ENCODE assay signal across 8 mouse cellular contexts in genomic region chr7:30347828-30348227, GRCm38 (mm10). TPM values are rescaled to one million over a fixed set of nuclear protein-coding genes. Genes with fewer than 3 reads are reported as not detected.
DNase-seq lines count a peak whose midpoint lies in the region; ATAC-seq lines count a peak whose summit lies in the region.

No protein-coding gene starts in this region.

- no peaks in the 10 kb centered on the region for H3K36me3 ChIP-seq in kidney, embryonic 15.5 days
- H3K36me3 ChIP-seq in liver, embryonic 11.5 days (ENCODE audit: control insufficient read depth, insufficient read depth, low read length) = no peaks in the 10 kb centered on the region
- no peaks in the 10 kb centered on the region for H3K36me3 ChIP-seq in neural tube, embryonic 12.5 days

- H3K4me3 ChIP-seq in kidney, embryonic 15.5 days (replicated peaks) = no peak overlapping the region
- no peak overlapping the region for H3K4me3 ChIP-seq in liver, embryonic 11.5 days (ENCODE audit: low read depth, low read length)
- H3K4me3 ChIP-seq in neural tube, embryonic 12.5 days = no peak overlapping the region

- peak overlapping the region; percentile 45 for H3K4me2 ChIP-seq in kidney, embryonic 15.5 days
- no peak overlapping the region for H3K4me2 ChIP-seq in liver, embryonic 11.5 days
- peak overlapping the region; percentile 43 for H3K4me2 ChIP-seq in neural tube, embryonic 12.5 days (replicated peaks)

- H3K9ac ChIP-seq in kidney, embryonic 15.5 days = no peak overlapping the region
- H3K9ac ChIP-seq in liver, embryonic 11.5 days (ENCODE audit: low read depth, low read length) = no peak overlapping the region
- no peak overlapping the region for H3K9ac ChIP-seq in neural tube, embryonic 12.5 days

- 2% methylated on average over 30 of the region's 30 CpGs for WGBS in kidney, embryonic 15.5 days
- WGBS in liver, embryonic 11.5 days = 1% methylated on average over 30 of the region's 30 CpGs
- 2% methylated on average over 30 of the region's 30 CpGs for WGBS in neural tube, embryonic 12.5 days

- no peak overlapping the region for H3K27ac ChIP-seq in kidney, embryonic 15.5 days
- H3K27ac ChIP-seq in liver, embryonic 11.5 days (ENCODE audit: low read depth, low read length) = no peak overlapping the region
- H3K27ac ChIP-seq in neural tube, embryonic 12.5 days = no peak overlapping the region

- peaks cover 42% of the 10 kb centered on the region for H3K27me3 ChIP-seq in kidney, embryonic 15.5 days
- H3K27me3 ChIP-seq in liver, embryonic 11.5 days (replicated peaks; ENCODE audit: control insufficient read depth, insufficient read depth, low read length) = peaks cover 24% of the 10 kb centered on the region
- H3K27me3 ChIP-seq in neural tube, embryonic 12.5 days (replicated peaks) = peaks cover 24% of the 10 kb centered on the region

- H3K4me1 ChIP-seq in kidney, embryonic 15.5 days = peaks cover 3% of the 10 kb centered on the region; the same call in 1 of the 2 replicates
- no peaks in the 10 kb centered on the region for H3K4me1 ChIP-seq in liver, embryonic 11.5 days (replicated peaks; ENCODE audit: control insufficient read depth, insufficient read depth, low read length)
- 0 out of 2 replicates have a peak, but pooled peaks cover 5% of the 10 kb centered on the region for H3K4me1 ChIP-seq in neural tube, embryonic 12.5 days

- no peaks in the 10 kb centered on the region for H3K9me3 ChIP-seq in kidney, embryonic 15.5 days (replicated peaks)
- no peaks in the 10 kb centered on the region for H3K9me3 ChIP-seq in liver, embryonic 11.5 days (ENCODE audit: control insufficient read depth, low read length)
- H3K9me3 ChIP-seq in neural tube, embryonic 12.5 days = no peaks in the 10 kb centered on the region

- ATAC-seq in kidney, embryonic 15.5 days (replicated peaks; ENCODE audit: low FRiP score) = 0 out of 2 replicates have a peak, but pooled peaks have one; percentile 36
- no peak for ATAC-seq in liver, embryonic 11.5 days (replicated peaks; ENCODE audit: low FRiP score)
- peak; percentile 43 for ATAC-seq in neural tube, embryonic 12.5 days (ENCODE audit: low FRiP score, low read depth)

- DNase-seq in 416B (ENCODE audit: low read depth) = peak; percentile 65
- peak; percentile 88 for DNase-seq in NIH3T3 (ENCODE audit: low read depth)
- peak; percentile 88 to 93 for DNase-seq in cerebellum, postnatal 25 days
- DNase-seq in frontal cortex, postnatal 36 days (ENCODE audit: low spot score in 2 of 2) = peak; percentile 82 to 89
- peak; percentile 69 for DNase-seq in liver, embryonic 11.5 days (ENCODE audit: low spot score)
- DNase-seq in thymus, adult 18-20 months = peak; percentile 28 to 36

RNA-seq across cellular contexts. Expression of gene Lrfn3, which starts 14.7 kb away (rescaled TPM):
- polyA plus RNA-seq in kidney, embryonic 15.5 days (2015; fragmentation: Nextera tagmentation; extraction: Ambion mirVana) = 6.5 and 7.2 TPM in 2 replicates
- polyA plus RNA-seq in liver, embryonic 11.5 days (2014; fragmentation: Nextera tagmentation; extraction: Ambion mirVana) = 3.5 TPM in 2 replicates
- 10.7 and 11.1 TPM in 2 replicates for polyA plus RNA-seq in neural tube, embryonic 12.5 days (2016; fragmentation: Nextera tagmentation; extraction: Ambion mirVana)

RNA-seq across cellular contexts. Expression of gene Sdhaf1, which starts 24.1 kb away (rescaled TPM):
- 17.3 and 18.7 TPM in 2 replicates for polyA plus RNA-seq in kidney, embryonic 15.5 days (2015; fragmentation: Nextera tagmentation; extraction: Ambion mirVana)
- polyA plus RNA-seq in liver, embryonic 11.5 days (2014; fragmentation: Nextera tagmentation; extraction: Ambion mirVana) = 13.5 and 14.6 TPM in 2 replicates
- polyA plus RNA-seq in neural tube, embryonic 12.5 days (2016; fragmentation: Nextera tagmentation; extraction: Ambion mirVana) = 25.9 and 26.7 TPM in 2 replicates

RNA-seq across cellular contexts. Expression of gene E130208F15Rik, which starts 26.3 kb away (rescaled TPM):
- 2.6 TPM in 1 of 2 replicates, not detected in the other for polyA plus RNA-seq in kidney, embryonic 15.5 days (2015; fragmentation: Nextera tagmentation; extraction: Ambion mirVana)
- not detected in 2 replicates for polyA plus RNA-seq in liver, embryonic 11.5 days (2014; fragmentation: Nextera tagmentation; extraction: Ambion mirVana)
- not detected in 2 replicates for polyA plus RNA-seq in neural tube, embryonic 12.5 days (2016; fragmentation: Nextera tagmentation; extraction: Ambion mirVana)

RNA-seq across cellular contexts. Expression of gene Syne4, which starts 33.2 kb away (rescaled TPM):
- 88.2 and 97.7 TPM in 2 replicates for polyA plus RNA-seq in kidney, embryonic 15.5 days (2015; fragmentation: Nextera tagmentation; extraction: Ambion mirVana)
- 25.6 and 28.9 TPM in 2 replicates for polyA plus RNA-seq in liver, embryonic 11.5 days (2014; fragmentation: Nextera tagmentation; extraction: Ambion mirVana)
- 21.8 and 24.3 TPM in 2 replicates for polyA plus RNA-seq in neural tube, embryonic 12.5 days (2016; fragmentation: Nextera tagmentation; extraction: Ambion mirVana)

RNA-seq across cellular contexts. Expression of gene Alkbh6, which starts 39.3 kb away (rescaled TPM):
- 94.7 and 95.7 TPM in 2 replicates for polyA plus RNA-seq in kidney, embryonic 15.5 days (2015; fragmentation: Nextera tagmentation; extraction: Ambion mirVana)
- 38.7 and 43.4 TPM in 2 replicates for polyA plus RNA-seq in liver, embryonic 11.5 days (2014; fragmentation: Nextera tagmentation; extraction: Ambion mirVana)
- polyA plus RNA-seq in neural tube, embryonic 12.5 days (2016; fragmentation: Nextera tagmentation; extraction: Ambion mirVana) = 93.4 and 95.9 TPM in 2 replicates

Comparison
In these comparisons a context has a peak if more than half of its experiments do, and no peak if none do; other contexts are left out.
1. DNase-seq: peak in every context shown above with its lines; median percentile 90 in cerebellum, postnatal 25 days; 88 in NIH3T3; 86 in frontal cortex, postnatal 36 days; 69 in liver, embryonic 11.5 days; 65 in 416B; 32 in thymus, adult 18-20 months.